Mouse (Mus musculus): ENCODE results near the gene Bcl11a.

The Bcl11a gene

DNA sequence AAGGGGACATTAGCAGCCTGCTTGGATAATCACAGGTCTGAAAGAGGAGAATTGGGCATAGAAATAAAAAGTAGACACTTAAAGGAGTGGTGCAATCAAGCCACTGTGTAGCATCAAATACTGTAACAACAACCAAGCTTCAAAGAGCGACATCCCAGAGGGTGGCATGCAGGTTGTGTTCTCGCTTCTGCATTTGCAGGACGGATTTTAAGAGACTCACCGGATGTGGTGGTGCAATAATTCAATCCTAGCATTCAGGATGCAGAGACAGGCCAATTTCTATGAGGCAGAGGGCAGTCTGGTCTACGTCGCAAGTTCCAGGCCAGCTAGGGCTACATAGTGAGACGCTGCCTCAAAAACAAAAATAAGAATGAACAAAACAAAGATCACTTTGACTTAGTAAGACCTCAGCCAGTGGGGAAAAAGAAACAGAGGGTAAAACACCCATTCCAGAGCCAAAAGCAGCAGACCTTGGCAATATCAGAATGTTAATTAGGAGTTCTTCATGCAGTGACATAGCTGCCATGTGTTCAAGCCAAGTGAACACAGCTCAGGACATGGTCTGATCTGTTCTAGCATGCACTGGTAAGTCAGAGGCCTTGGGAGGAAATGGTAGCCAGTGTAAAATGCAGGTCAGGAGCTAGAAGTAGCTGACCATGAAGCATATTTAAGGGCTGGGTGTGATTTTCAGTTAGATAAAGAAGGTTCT, 74.4 kb downstream of the Bcl11a start:
- no peak for DNase-seq (ENCODE audit: low spot score in 2 of 2)

GRCm38 (mm10) chr11:24153049-24153448, 75.2 kb downstream of the Bcl11a start:
- no peak for DNase-seq (ENCODE audit: low spot score in 2 of 2)

DNA sequence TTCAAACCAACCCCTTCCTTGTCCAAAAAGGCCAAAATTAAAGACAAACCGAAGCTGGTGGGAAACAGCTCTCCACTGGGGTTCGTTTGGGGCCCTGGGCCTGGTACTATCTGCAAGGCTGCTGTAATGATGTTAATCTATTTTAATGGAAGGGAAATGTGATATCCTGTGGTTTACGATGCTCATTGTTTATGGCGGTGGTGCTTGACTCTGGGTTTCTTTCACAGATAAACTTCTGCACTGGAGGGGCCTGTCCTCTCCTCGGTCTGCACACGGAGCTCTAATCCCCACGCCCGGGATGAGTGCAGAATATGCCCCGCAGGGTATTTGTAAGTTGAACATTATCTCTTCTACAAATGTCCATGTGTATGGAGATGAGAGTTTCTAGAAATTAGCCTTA, 80.2 kb downstream of the Bcl11a start:
- no peak for DNase-seq (ENCODE audit: low spot score in 2 of 2)

DNA sequence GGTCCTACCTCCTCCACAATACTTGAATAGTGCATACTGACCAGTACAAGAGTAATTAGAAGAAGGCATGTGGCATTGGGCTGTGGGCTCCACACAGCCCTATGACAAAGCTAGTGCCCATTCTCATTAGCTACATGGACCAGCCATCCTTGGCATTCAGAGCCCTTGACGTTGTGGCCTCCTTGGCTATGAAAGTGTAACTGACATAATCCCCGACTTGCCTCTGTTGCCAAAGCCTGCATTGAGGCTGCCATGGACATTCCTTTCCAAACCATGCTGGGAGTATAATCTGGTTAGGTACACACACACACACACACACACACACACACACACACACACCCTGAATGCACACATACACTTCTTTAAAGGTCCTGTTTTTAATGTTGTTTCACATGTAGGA, 81.8 kb downstream of the Bcl11a start:
- DNase-seq (ENCODE audit: low spot score in 2 of 2): no peak

GRCm38 (mm10) chr11:24161458-24161857, 83.6 kb downstream of the Bcl11a start:
- no peak for DNase-seq (ENCODE audit: low spot score in 2 of 2)

DNA sequence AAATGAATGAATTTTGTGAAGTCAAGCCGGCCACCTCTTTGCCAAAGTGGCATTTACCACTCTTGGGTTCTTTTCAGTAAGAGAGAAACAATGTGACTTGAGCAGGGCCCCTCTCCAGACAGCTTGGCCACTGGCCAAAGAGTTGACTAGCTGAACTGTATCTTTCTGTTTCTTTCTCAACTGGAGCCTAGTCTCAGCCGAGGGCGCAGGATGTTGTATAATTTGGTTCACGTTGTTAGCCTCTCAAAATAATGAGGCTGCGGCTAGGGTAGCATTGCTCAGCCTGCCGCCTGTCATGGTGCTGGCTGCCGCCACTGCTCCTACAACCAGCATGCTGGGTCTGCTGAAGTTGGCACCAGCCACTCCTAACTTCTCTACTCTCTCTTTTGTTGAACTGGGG, 84.2 kb downstream of the Bcl11a start:
- DNase-seq (ENCODE audit: low spot score in 2 of 2): no peak

DNA sequence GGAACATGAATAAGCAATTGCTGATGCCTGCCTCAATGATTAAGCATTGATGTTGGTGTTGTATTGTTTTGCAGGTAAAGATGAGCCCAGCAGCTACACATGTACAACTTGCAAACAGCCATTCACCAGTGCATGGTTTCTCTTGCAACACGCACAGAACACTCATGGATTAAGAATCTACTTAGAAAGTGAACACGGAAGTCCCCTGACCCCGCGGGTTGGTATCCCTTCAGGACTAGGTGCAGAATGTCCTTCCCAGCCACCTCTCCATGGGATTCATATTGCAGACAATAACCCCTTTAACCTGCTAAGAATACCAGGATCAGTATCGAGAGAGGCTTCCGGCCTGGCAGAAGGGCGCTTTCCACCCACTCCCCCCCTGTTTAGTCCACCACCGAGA, 85.2 kb downstream of the Bcl11a start:
- DNase-seq (ENCODE audit: low spot score in 2 of 2): no peak

DNA sequence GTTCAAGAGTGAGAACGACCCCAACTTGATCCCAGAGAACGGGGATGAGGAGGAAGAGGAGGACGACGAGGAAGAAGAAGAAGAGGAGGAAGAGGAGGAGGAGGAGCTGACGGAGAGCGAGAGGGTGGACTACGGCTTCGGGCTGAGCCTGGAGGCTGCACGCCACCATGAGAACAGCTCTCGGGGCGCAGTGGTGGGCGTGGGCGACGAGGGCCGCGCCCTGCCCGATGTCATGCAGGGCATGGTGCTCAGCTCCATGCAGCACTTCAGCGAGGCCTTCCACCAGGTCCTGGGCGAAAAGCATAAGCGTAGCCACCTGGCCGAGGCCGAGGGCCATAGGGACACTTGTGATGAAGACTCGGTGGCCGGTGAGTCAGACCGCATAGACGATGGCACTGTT, 86.2 kb downstream of the Bcl11a start:
- no peak for DNase-seq (ENCODE audit: low spot score in 2 of 2)

- no peak for DNase-seq (ENCODE audit: low spot score in 2 of 2)
Measured at GRCm38 (mm10) chr11:24171675-24172285, 93.9 kb downstream of the Bcl11a start.

- DNase-seq (ENCODE audit: low spot score in 2 of 2): no peak
Measured at GRCm38 (mm10) chr11:24172585-24172984, 94.7 kb downstream of the Bcl11a start.

DNA sequence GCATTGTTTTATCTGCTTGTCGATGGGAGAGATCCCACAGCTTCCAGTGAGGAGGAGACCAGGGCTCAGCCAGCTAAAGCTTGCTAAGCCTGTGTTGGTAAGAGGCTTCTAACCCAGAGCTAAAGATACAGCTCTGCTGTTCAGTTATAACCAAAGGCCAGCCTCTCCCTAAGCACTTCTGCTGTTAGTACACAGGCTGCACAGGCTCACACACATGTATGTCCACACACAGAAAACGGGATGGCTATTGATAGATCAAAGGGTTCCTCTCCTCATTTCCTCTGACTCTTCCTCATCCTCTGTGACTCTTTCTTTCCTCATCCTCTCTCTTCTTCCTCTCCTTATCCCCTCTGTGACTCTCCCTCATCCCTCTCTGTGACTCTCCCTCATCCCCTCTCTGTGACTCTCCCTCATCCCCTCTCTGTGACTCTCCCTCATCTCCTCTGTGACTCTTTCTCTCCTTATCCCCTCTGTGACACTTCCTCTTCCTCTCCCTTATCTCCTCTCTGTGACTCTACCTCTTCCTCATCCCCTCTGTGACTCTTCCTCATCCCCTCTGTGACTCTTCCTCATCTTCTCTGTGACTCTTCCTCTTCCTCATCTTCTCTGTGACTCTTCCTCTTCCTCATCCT, 96.4 kb downstream of the Bcl11a start:
- DNase-seq (ENCODE audit: low spot score in 2 of 2): no peak

- DNase-seq (ENCODE audit: low spot score in 2 of 2): peak in 1 of 2 experiments; percentile 40
Measured at GRCm38 (mm10) chr11:24177458-24177857, 99.6 kb downstream of the Bcl11a start.

DNA sequence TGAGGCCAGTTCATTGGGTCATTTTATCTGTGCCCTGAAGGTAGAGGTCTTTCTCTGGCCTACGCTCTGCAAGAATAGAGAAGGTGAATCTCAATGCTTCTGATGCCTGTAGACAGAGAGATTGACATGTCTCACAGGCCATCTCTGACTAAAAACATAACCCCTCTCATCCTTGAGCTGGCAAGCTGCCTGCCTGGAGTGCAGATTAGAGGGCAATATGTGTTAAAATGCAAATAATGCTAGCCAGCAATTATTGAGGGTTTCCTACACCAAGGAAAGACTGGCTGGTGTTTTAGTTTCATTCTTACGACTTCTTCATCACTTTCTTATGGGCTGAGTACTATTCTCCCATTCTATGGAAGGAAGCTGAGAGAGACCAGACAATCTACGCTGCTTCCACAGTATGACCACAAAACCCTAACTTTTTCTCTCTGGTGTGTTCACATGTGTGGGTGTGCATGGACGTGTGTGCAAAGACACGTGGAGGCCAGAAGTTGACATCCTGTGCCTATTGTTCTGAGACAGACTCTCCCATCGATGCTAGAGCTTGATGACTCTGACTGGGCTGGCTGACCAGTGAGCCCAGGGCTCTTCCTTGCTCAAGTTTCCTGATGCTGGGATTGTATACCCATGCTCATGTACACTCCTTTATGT, 101.1 kb downstream of the Bcl11a start:
- DNase-seq (ENCODE audit: low spot score in 2 of 2): no peak

GRCm38 (mm10) chr11:24180040-24180439, 102.2 kb downstream of the Bcl11a start:
- DNase-seq (ENCODE audit: low spot score in 2 of 2): peak in 1 of 2 experiments; percentile 57

DNA sequence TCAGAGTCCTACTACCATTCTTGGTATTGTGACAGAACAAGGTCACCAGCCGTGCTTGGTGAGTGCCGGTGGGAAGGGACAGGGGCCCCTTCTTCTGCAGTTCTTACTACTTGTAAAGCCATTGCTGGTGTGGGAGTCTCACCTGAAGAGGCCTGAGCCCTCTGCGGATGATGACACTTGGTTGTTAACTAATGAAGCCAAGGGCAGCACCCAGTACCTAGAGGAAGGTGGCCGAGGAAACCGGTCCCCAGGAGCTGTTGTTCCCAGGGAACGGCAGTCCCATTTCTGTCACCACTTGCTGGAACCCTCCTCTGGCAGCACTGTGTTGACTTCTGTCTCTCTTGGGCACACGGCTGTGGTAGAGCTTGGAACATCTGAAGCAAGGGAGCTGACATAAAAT, 105.6 kb downstream of the Bcl11a start:
- no peak for DNase-seq (ENCODE audit: low spot score in 2 of 2)

DNA sequence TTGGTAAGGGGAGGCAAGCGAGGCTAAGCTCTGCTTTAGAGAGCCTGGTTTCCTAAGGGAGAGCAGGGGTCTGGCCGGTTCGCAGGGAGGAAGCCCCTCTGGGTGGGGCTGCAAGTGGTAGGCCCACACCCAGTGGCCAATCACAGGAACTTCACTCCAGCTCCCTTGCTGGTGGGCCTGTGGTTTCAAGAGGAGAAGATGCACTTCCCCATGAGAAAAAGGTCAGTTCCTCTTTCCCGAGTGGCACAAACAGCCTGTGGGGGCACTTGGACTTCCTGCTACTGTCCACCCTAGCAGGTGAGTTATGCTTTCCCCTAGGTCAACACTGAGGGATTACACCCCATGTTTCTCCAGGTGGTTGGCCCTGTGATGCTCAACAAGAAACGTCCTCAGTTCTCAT, 107.1 kb downstream of the Bcl11a start:
- no peak for DNase-seq (ENCODE audit: low spot score in 2 of 2)

GRCm38 (mm10) chr11:24190411-24190810, 112.6 kb downstream of the Bcl11a start:
- no peak for DNase-seq (ENCODE audit: low spot score in 2 of 2)

DNA sequence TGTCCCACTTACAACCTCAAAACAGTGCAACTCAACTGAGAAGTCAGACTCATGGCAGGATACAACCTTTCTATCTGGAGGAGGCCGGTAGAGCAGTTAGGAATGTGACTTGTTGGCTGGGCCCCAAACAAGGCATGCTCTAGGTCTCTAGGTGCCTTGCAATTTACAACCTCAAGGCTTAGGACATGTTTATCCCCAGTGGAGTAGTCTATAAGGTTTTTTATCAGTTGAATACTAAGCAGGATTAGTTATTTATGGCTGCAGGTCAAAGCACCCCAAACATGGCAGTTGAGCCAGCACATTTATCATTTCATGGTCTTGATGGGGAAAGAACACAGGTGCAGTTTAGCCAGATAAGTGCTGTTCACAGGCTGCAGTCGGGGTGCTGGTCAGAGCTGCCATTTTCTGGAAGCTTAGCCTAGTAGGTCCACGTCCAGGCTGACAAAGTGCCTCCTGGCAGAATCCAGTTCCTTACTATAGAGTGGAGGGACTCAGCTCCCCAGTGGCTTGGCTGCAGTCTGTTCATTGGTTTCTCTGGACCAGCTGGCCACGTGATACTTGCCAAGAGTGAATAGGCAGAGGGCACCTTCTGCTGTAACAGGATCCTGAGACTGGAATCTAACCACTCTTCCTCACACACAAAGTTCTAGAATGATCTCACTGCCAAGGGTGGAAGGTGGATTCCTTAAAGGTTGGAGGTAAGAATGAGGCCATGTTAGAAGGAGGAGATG, 118.8 kb downstream of the Bcl11a start:
- DNase-seq (ENCODE audit: low spot score in 2 of 2): no peak

DNA sequence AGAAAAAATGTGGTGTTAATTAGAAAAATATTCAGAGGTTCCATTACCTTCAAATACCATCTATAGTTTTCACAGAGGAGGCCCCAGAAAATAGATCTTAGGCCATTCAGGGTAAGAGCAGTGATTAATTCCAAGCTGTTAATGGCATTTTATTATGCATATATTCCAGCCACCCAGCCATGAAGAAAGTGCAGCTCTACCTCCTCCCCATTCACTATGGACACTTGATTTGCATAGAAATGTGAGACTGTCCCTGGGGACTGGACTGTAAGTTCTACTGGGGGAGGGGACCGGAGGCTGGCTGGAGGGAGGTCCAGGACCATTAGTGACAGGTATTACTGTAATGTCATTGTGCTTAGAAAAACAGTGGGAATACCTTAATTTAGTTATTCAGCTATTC, 119.6 kb downstream of the Bcl11a start:
- no peak for DNase-seq (ENCODE audit: low spot score in 2 of 2)

DNA sequence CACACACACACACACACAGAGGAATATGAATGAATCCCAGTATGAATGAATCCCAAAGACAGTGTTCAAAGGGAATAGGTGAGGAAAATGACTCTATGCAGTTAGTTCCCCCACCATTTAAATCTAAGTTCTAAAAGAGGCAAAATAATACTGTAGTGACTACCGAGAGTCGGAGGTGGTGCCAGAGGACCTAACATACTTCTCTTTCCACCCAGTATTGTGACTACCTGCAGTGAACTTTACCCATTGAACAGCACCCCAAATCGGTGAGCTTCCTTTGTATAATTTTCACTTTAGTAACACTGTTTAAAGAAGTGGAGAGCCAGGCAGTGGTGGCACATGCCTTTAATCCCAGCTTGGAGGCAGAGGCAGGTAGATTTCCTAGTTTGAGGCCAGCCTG, 121.7 kb downstream of the Bcl11a start:
- no peak for DNase-seq (ENCODE audit: low spot score in 2 of 2)

DNA sequence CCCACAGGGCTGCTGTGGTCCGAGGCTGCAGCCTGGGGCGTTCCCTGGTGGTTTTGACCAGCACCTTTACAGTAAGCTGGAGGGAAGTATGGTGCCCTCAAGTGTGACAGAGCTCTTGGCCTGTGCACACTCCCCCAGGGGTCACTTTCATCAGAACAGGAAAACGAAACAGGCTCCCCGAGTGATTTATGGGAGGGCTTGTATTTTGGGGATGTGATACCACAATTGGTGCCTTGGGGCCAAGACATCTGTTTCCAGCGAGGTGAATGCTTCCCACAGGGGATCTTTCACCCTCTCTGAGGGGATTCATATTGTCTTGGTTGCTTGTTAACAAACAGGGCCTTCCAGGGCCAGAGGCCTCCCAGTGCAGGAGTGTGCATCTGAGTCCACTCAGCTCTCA, 122.5 kb downstream of the Bcl11a start:
- no peak for DNase-seq (ENCODE audit: low spot score in 2 of 2)

DNA sequence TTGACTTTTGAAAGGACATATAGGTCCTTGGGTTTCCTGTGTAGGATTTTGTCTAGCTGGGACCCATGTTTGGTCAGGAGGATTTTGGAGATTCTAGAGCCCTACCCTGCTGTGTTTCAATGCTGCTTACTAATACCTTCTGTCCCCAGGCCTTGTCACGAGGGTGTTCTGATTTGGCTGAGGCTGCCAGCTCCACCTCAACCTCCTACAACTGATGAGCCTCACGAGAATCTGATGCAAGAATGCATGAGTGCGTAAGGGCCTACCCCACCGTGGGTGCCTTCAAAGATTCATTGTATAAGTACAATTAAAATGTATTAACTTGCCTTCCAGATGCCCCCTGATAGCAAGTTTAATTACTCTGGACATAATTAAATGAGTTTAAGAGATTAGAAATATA, 123.4 kb downstream of the Bcl11a start:
- no peak for DNase-seq (ENCODE audit: low spot score in 2 of 2)
